Mouse (Mus musculus) MEL (cell line): ENCODE data around the gene Drc7.

Source experiments
- CTCF ChIP-seq, 3 experiments: IDR thresholded peaks in 2 of 3; conservative IDR thresholded peaks in 1 of 3; 2 replicates each; pipeline ENCODE4 v1.5.1; 2011 to 2012; ENCODE audit warnings: low read length in 3 of 3, low read depth in 2 of 3, mild to moderate bottlenecking in 2 of 3, improper control_type of control experiment in 1 of 3, inconsistent platforms in 1 of 3, mixed read lengths in 1 of 3, moderate library complexity in 1 of 3; ENCODE audit not compliant: control insufficient read depth in 1 of 3, insufficient read depth in 1 of 3, poor library complexity in 1 of 3, severe bottlenecking in 1 of 3
- EP300 ChIP-seq, 2 experiments: IDR thresholded peaks; 2 replicates each; pipeline ENCODE4 v1.6.1; 2011; ENCODE audit warnings: improper control_type of control experiment in 2 of 2, low read length in 2 of 2, low read depth in 1 of 2, mild to moderate bottlenecking in 1 of 2
- ETS1 ChIP-seq: IDR thresholded peaks from 2 replicates; pipeline ENCODE4 v1.6.1; 2012; ENCODE audit warnings: low read depth, mild to moderate bottlenecking, inconsistent platforms, low read length, improper control_type of control experiment, moderate library complexity
- HCFC1 ChIP-seq: IDR thresholded peaks from 2 replicates; pipeline ENCODE4 v1.6.1; 2012; ENCODE audit warnings: low read depth, mild to moderate bottlenecking, inconsistent platforms, low read length, improper control_type of control experiment, moderate library complexity
- MAFK ChIP-seq: IDR thresholded peaks from 2 replicates; pipeline ENCODE4 v1.6.1; 2011; ENCODE audit warnings: low read depth, mild to moderate bottlenecking, low read length, improper control_type of control experiment, borderline replicate concordance
- POLR2A ChIP-seq, 2 experiments: IDR thresholded peaks; 2 replicates each; pipeline ENCODE4 v1.6.1; 2011 to 2012; ENCODE audit warnings: low read length in 2 of 2, mild to moderate bottlenecking in 2 of 2, control low read depth in 1 of 2, improper control_type of control experiment in 1 of 2, low read depth in 1 of 2, moderate library complexity in 1 of 2; ENCODE audit not compliant: control insufficient read depth in 1 of 2, insufficient read depth in 1 of 2, poor library complexity in 1 of 2

DNA sequence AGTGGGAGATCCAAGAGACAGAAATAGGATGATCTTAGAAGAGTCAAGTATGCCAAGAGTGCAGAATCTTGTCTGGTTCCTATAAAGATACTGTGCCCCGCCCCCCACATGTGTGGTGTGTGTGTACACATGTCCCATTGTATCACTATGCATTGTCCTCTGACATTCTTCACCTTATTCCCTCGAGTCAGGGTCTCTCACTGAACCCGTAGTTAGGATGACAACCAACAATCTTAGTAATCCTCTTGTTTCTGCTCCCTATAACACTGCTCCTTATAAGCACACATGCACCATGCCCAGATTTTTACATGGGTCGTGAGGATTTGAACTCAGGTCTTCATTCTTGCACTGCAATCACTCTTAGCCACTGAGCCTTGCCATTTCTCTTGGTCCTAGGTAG lies 24.4 kb downstream of the Drc7 start:
- TF ChIP-seq ETS1 (no peak), POLR2A (IDR thresholded peaks at IDR 0.05; ENCODE audit: control insufficient read depth in 1 of 2, insufficient read depth in 1 of 2, low read depth in 1 of 2, low read length in 2 of 2, poor library complexity in 1 of 2) (no peak), EP300 (IDR thresholded peaks at IDR 0.05; ENCODE audit: low read depth in 1 of 2, low read length in 2 of 2) (no peak), MAFK (no peak), CTCF (IDR thresholded peaks at IDR 0.05 in 2 of 3, conservative IDR thresholded peaks at IDR 0.05 in 1 of 3; ENCODE audit: control insufficient read depth in 1 of 3, insufficient read depth in 1 of 3, low read depth in 2 of 3, low read length in 3 of 3, poor library complexity in 1 of 3, severe bottlenecking in 1 of 3) (no peak), HCFC1 (no peak)
